Mouse (Mus musculus) midbrain, embryonic 14.5 days (tissue): ENCODE measurements around the gene Fam172a. TPM values are rescaled to one million over a fixed set of nuclear protein-coding genes. Genes with fewer than 3 reads are reported as not detected.
"Not testable (repeated sequence)": the region's sequence is repeated elsewhere in the genome, so short reads cannot be mapped to it uniquely, and the experiment has no call there.

Source experiments
- ATAC-seq: fragments of 200-750 bp; cut with Nextera tagmentation; 2 replicates; pipeline ENCODE4 v1.8.0; 2017; ENCODE audit warnings: moderate number of reproducible peaks, moderate library complexity; ENCODE audit not compliant: low FRiP score, low TSS enrichment
- DNase-seq: peaks from one replicate; pipeline ENCODE4 v3.0.0-alpha.2; 2015
- H3K27ac ChIP-seq: fragments of 300-500 bp; sonication (generic); replicated peaks from 2 replicates; pipeline ENCODE4 v1.5.1; 2014; ENCODE audit warnings: mild to moderate bottlenecking, low read depth, low read length, moderate library complexity
- H3K27me3 ChIP-seq: fragments of 300-500 bp; sonication (generic); 2 replicates; pipeline ENCODE4 v1.6.1; 2014; ENCODE audit warnings: low read length, control low read depth, mixed read lengths; ENCODE audit not compliant: control insufficient read depth, insufficient read depth
- H3K36me3 ChIP-seq: fragments of 300-500 bp; sonication (generic); 2 replicates; pipeline ENCODE4 v1.6.1; 2014; ENCODE audit warnings: low read length, control low read depth; ENCODE audit not compliant: control insufficient read depth, insufficient read depth
- H3K4me1 ChIP-seq: fragments of 300-500 bp; sonication (generic); 2 replicates; pipeline ENCODE4 v1.6.1; 2014; ENCODE audit warnings: mild to moderate bottlenecking, antibody characterized with exemption, low read length, control low read depth; ENCODE audit not compliant: control insufficient read depth, insufficient read depth
- H3K4me2 ChIP-seq: fragments of 300-500 bp; sonication (generic); 2 replicates; pipeline ENCODE4 v1.6.1; 2014; ENCODE audit warnings: mild to moderate bottlenecking, low read length, moderate library complexity
- H3K4me3 ChIP-seq: fragments of 300-500 bp; sonication (generic); replicated peaks from 2 replicates; pipeline ENCODE4 v1.5.1; 2014; ENCODE audit warnings: low read depth, low read length
- H3K9ac ChIP-seq: fragments of 300-500 bp; sonication (generic); replicated peaks from 2 replicates; pipeline ENCODE4 v1.6.1; 2014; ENCODE audit warnings: mild to moderate bottlenecking, low read length, moderate library complexity
- H3K9me3 ChIP-seq: fragments of 300-500 bp; sonication (generic); 2 replicates; pipeline ENCODE4 v1.6.1; 2016; ENCODE audit warnings: low read length, control low read depth, mixed read lengths; ENCODE audit not compliant: control insufficient read depth
- WGBS: fragments of 180-500 bp; shearing (Covaris S2); extraction: QIAGEN DNeasy Blood & Tissue Kit; methylation state at CpG from one replicate; pipeline ENCODE4 v1.1.7; 2014; 5-methylcytosine and 5-hydroxymethylcytosine counted together
- polyA plus RNA-seq: library from polyadenylated mRNA; unstranded; fragments of >200 nt; fragmentation: Nextera tagmentation; extraction: Ambion mirVana; gene quantifications from 2 replicates; pipeline ENCODE4 v1.2.1, GENCODE M21; 2014

The Fam172a gene
- 44.5 and 48.2 TPM in 2 replicates for polyA plus RNA-seq

DNA sequence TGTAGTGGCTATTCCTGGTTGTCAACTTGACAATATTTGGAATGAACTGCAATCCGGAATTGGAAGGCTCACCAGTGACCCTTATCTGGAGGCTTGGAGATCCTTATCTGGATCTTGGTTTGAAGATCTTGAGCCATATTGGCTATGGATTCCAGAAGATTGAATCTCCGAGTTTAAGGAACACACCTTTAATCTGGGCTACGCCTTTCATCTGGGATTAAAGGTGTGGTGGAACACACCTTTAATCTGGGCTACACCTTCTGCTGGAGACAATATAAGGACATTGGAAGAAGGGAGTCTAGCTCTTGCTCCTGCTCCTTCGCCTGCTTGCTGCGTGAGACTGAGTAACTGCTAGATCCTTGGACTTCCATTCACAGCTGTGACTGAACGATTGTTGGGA is at the start of gene Fam172a:
Gene Fam172a, plus strand, starts transcription at position 301 of the 400 bp plus-strand sequence.
- not testable (repeated sequence) for H3K4me1 ChIP-seq, H3K27me3 ChIP-seq, H3K9ac ChIP-seq, ATAC-seq, H3K4me2 ChIP-seq, H3K4me3 ChIP-seq, H3K9me3 ChIP-seq, H3K36me3 ChIP-seq, H3K27ac ChIP-seq, DNase-seq
- WGBS = no CpG with 5 or more reads among the region's 6 CpGs

DNA sequence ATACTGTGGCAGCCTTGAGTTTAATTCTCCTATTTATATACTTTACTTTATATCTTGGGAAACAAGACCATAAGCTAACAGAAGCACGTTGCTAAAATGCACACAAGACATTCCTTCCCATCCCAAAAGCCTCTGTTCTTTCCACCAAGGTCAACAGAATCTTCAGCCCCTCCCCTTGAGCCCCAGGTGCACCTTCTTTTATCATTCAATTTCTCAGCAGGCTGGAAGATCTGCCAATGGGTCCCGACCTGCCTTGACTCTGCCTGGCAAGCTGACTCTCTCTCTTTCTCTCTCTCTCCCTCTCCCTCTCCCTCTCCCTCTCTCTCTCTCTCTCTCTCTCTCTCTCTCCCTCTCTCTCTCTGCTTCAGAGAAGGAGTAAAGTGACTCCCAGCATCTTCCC is 13.2 kb upstream of the Fam172a start:
- Histone ChIP-seq H3K9me3 (no peaks in the 10 kb centered on the region), H3K27me3 (no peaks in the 10 kb centered on the region), H3K36me3 (no peaks in the 10 kb centered on the region), H3K9ac (no peak overlapping the region), H3K4me2 (no peak overlapping the region), H3K4me3 (no peak overlapping the region), H3K27ac (no peak overlapping the region), H3K4me1 (no peaks in the 10 kb centered on the region)
- WGBS = 28% methylated on average over 2 of the region's 2 CpGs
- no peak for ATAC-seq
- DNase-seq = no peak

DNA sequence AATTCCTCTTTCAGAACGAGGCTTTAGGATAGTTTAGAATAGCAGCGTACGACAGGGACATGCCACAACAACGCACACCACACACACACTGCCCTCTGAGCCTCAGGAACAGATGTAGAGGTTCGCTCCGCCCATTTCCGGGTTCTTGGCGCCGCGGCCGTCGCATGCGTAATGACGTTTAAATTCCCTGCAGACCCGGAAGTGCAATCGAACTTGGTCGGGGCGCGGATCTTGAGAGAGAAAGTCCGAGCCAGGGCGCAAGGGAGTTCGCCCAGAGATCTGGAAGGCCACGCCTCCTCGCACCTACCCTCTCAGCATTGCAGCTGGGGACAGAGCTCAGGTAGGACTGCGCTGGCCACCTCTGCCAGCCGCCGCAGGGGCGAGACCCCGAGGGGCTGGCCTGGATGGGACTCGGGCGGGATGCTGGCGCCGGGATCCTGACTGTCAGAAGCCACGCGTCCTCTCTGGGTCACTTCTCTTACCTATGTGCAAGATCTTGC is 6.7 kb downstream of the Fam172a start:
- peak overlapping the region; percentile 74 for H3K4me3 ChIP-seq
- peak; percentile 98 for ATAC-seq
- H3K4me2 ChIP-seq = peak overlapping the region; percentile 79
- DNase-seq = peak; percentile 97
- H3K27me3 ChIP-seq = no peaks in the 10 kb centered on the region
- under 1% methylated on average over 35 of the region's 35 CpGs for WGBS
- no peaks in the 10 kb centered on the region for H3K36me3 ChIP-seq
- no peaks in the 10 kb centered on the region for H3K9me3 ChIP-seq
- H3K9ac ChIP-seq = peak overlapping the region; percentile 79
- peaks cover 9% of the 10 kb centered on the region for H3K4me1 ChIP-seq
- no peak overlapping the region for H3K27ac ChIP-seq

DNA sequence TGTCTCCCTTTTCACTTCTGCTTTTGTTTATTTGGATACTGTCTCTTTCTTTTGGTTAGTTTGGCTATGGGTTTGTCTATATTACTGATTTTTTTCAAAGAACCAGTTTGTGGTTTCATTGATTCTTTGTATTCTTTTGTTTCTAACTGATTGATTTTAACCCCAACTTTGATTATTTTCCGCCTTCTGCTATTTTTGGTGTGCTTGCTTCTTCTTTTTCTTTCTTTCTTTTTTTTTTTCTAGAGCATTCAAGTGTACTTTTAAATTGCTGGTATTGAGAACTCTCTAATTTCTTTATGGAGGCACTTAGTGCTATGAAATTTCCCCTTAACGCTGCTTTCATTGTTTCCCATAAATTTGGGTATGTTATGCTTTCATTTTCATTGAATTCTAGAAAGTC is 15.7 kb downstream of the Fam172a start:
- H3K27me3 ChIP-seq = no peaks in the 10 kb centered on the region

DNA sequence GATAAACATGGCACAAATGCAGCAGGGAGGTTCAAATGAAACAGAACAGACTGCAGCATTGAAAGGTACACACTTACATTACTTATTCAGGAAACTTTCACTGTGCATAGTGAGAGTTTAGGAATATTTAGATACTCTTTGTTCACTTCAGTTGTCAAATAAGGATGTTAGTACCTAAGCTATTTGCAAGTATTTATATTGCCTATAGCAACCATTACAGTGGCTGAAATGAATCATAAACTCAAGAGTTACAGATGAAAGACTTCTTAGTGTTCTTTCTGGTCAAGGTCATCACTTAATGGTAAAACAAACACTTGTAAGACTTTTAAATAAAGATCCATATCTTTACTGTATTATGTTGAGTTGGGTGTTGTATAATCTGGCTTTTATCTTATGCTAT is 41.0 kb downstream of the Fam172a start:
- Histone ChIP-seq H3K4me3 (no peak overlapping the region), H3K4me1 (no peaks in the 10 kb centered on the region), H3K27ac (no peak overlapping the region), H3K36me3 (no peaks in the 10 kb centered on the region), H3K4me2 (no peak overlapping the region), H3K27me3 (no peaks in the 10 kb centered on the region), H3K9me3 (no peaks in the 10 kb centered on the region), H3K9ac (no peak overlapping the region)
- DNase-seq (no peak), ATAC-seq (no peak)

More for the DNA sequence above, 15.7 kb downstream of the Fam172a start:
- ATAC-seq (no peak), DNase-seq (no peak)
- Histone ChIP-seq H3K27ac (no peak overlapping the region), H3K4me1 (no peaks in the 10 kb centered on the region), H3K9ac (no peak overlapping the region), H3K36me3 (no peaks in the 10 kb centered on the region), H3K4me2 (no peak overlapping the region), H3K9me3 (no peaks in the 10 kb centered on the region; the same call in 1 of the 2 replicates), H3K4me3 (no peak overlapping the region)
- WGBS = 93% methylated on average over 2 of the region's 2 CpGs

DNA sequence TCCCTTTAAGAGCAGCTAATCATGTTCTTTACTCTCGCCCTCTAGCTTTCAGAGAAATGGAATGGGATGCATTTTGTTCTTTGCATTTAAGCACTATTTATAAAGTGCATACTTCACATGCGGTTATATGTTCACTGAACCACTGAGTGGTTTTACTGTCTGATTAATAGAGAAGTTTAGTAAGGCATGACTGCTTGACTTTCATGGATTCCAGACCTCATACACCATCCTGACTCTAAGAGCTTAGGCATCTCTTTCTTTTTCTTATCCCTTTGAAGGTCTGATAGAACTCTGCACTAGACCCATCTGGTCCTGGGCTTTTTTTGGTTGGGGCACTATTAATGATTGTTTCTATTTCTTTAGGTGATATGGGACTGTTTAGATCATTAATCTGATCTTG is 75.8 kb downstream of the Fam172a start:
- Histone ChIP-seq H3K9me3 (peaks cover 6% of the 10 kb centered on the region; the same call in 1 of the 2 replicates), H3K27me3 (no peaks in the 10 kb centered on the region), H3K9ac (no peak overlapping the region), H3K4me1 (no peaks in the 10 kb centered on the region), H3K27ac (no peak overlapping the region), H3K4me2 (no peak overlapping the region), H3K36me3 (no peaks in the 10 kb centered on the region), H3K4me3 (no peak overlapping the region)
- DNase-seq (no peak), ATAC-seq (no peak)
- WGBS = 80% methylated on average over 2 of the region's 2 CpGs

DNA sequence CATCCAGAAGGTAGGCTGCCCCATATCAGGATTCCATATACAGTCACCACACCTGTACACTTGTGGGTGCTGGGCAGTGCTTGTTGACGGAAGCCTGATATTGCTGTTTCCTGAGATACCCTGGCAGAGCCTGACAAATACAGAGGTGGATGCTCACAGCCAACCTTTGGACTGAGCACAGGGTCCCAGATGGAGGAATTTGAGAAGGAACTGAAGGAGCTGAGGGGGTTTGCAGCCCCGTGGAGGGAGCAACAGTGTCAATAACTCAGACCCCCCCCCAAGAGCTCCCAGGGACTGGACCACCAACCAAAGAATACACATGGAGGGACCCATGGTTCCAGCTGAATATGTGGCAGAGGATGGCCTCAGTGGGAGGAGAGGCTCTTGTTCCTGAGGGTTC is 105.5 kb downstream of the Fam172a start:
- 94% methylated on average over 2 of the region's 2 CpGs for WGBS
- ATAC-seq, H3K4me1 ChIP-seq, H3K4me3 ChIP-seq, DNase-seq, H3K9me3 ChIP-seq, H3K27ac ChIP-seq, H3K27me3 ChIP-seq, H3K36me3 ChIP-seq, H3K4me2 ChIP-seq, H3K9ac ChIP-seq: not testable (repeated sequence)

DNA sequence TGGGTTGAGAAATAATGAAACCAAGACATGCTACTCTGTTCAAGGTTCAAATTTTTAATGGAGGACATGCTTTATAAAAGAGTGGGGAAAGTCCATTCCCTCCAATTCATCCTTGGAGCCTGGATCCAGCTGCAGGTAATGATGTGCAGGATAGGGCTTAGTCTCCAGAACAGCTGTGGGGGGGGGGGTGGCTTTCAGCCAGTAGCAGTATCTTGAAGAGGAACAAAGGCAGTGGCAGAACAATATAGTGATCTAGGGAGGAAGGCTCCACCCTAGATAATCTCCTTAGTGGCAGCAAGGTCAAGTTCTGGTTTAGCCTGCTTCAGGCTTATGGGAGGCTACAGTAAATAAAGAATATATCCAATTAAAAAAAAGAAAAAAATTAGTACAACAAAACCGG is 108.6 kb downstream of the Fam172a start:
- peaks cover 7% of the 10 kb centered on the region; the same call in 1 of the 2 replicates for H3K9me3 ChIP-seq
- no peaks in the 10 kb centered on the region for H3K27me3 ChIP-seq
- H3K4me2 ChIP-seq = no peak overlapping the region
- DNase-seq = no peak
- ATAC-seq = 0 out of 2 replicates have a peak, but pooled peaks have one; percentile 57
- 93% methylated on average over 1 of the region's 1 CpGs for WGBS
- H3K4me1 ChIP-seq = no peaks in the 10 kb centered on the region
- no peak overlapping the region for H3K9ac ChIP-seq
- no peak overlapping the region for H3K4me3 ChIP-seq
- H3K27ac ChIP-seq = no peak overlapping the region
- H3K36me3 ChIP-seq = no peaks in the 10 kb centered on the region

DNA sequence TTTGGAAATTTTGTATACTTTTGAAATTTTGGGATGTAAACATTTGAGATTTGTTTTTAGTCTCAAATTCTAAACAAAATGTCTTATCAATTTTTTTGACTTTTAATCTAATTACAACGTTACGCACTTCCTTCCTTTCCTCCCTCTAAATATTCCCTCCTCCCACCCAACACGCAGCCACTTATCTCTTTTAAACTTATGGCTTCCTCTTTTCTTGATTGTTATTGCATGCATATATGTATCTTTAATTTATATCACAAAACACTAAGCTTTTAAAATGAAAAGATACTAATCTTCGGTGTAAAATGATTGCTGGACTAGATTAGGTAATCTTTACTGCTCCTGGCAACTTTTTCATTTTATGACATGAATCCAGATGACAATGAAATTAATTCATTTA is 124.3 kb downstream of the Fam172a start:
- DNase-seq (no peak), ATAC-seq (no peak)
- Histone ChIP-seq H3K27me3 (no peaks in the 10 kb centered on the region), H3K9ac (no peak overlapping the region), H3K4me2 (no peak overlapping the region), H3K9me3 (no peaks in the 10 kb centered on the region), H3K27ac (no peak overlapping the region), H3K4me1 (no peaks in the 10 kb centered on the region), H3K36me3 (no peaks in the 10 kb centered on the region), H3K4me3 (no peak overlapping the region)
- WGBS = 93% methylated on average over 4 of the region's 4 CpGs
